Mouse (Mus musculus): ENCODE measurements around the gene Relt.

GRCm38 (mm10) chr7:100886535-100886934 is 23.3 kb upstream of the Relt start:
- TF ChIP-seq CTCF (IDR thresholded peaks at IDR 0.05; ENCODE audit: borderline replicate concordance, control insufficient read depth, extremely low read depth, insufficient read depth, low read length, poor library complexity) (no peak), POLR2A (IDR thresholded peaks at IDR 0.05; ENCODE audit: control insufficient read depth, extremely low read depth, insufficient read depth, low read length, poor library complexity) (no peak)

Data from thymus, adult 2 months (tissue).